Mouse (Mus musculus): ENCODE measurements around the gene Zyg11b. TPM values are rescaled to one million over a fixed set of nuclear protein-coding genes. Genes with fewer than 3 reads are reported as not detected.

The Zyg11b gene
- total and polyA plus RNA-seq, 3 experiments = 9.3 to 14.2 (median 11.8) TPM

DNA sequence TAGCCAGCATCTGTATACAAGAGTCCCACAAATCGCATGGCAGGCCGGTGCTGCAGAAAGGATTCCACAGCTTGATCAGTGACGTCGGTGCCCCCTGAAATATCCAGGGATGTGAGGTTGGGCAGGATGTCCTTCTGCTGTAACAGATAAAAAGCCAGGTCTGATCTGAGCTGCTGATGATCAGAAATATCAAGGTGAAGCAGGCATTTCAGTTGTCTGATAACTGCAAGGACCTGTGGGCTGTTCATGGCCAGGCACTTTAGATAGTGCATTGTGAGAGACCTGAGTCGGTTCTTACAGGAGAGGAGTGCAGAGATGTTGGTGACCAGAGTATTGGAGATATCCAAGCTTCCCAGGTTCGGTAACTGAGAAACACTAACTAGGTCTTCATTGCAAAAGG is 96.3 kb downstream of the Zyg11b start:
- dilution Hi-C loops (cut with MboI; ENCODE audit: extremely low pct_ligation_motif_present, extremely low pct_unique_long_range_greater_than_20kb, low sequenced_read_pairs) = no loop called here
- no peak for TF ChIP-seq CTCF (conservative IDR thresholded peaks at IDR 0.05 in 1 of 2, IDR thresholded peaks at IDR 0.05 in 1 of 2; ENCODE audit: low read depth in 2 of 2, low read length in 2 of 2)
- TF ChIP-seq KAT2A (IDR thresholded peaks at IDR 0.05; ENCODE audit: insufficient replicate concordance, low read length) = no peak
- TF ChIP-seq CHD2 (IDR thresholded peaks at IDR 0.05; ENCODE audit: low read length) = no peak
- no peak for TF ChIP-seq SIN3A (IDR thresholded peaks at IDR 0.05; ENCODE audit: low read length)
- no peak for TF ChIP-seq E2F4 (IDR thresholded peaks at IDR 0.05; ENCODE audit: insufficient replicate concordance, low read depth, low read length)
- TF ChIP-seq TBP (conservative IDR thresholded peaks at IDR 0.05; ENCODE audit: low read depth, low read length) = no peak
- TF ChIP-seq HCFC1 (IDR thresholded peaks at IDR 0.05; ENCODE audit: low read depth, low read length) = no peak
- TF ChIP-seq EP300 (IDR thresholded peaks at IDR 0.05; ENCODE audit: low read length) = no peak
- TF ChIP-seq MYC (IDR thresholded peaks at IDR 0.05; ENCODE audit: low read depth, low read length) = no peak
- no peak for TF ChIP-seq IRF4 (IDR thresholded peaks at IDR 0.05; ENCODE audit: low read depth, low read length)
- no peak for TF ChIP-seq RCOR1 (conservative IDR thresholded peaks at IDR 0.05; ENCODE audit: low read depth, low read length)
- H3K4me1 ChIP-seq (ENCODE audit: control insufficient read depth in 1 of 2, insufficient read depth in 2 of 2) = no peaks in the 10 kb centered on the region
- no peak overlapping the region for H3K9ac ChIP-seq (ENCODE audit: insufficient read depth, low read depth)
- H3K27ac ChIP-seq (ENCODE audit: insufficient read depth, low read depth) = no peak overlapping the region
- H3K4me3 ChIP-seq (replicated peaks in 1 of 3; ENCODE audit: low read depth in 2 of 3, low read length in 2 of 3, poor library complexity in 1 of 3) = no peak overlapping the region
- H3K27me3 ChIP-seq (replicated peaks) = no peaks in the 10 kb centered on the region
- no peaks in the 10 kb centered on the region for H3K9me3 ChIP-seq (replicated peaks; ENCODE audit: low read length)
- no peaks in the 10 kb centered on the region for H3K36me3 ChIP-seq (replicated peaks in 1 of 2; ENCODE audit: control insufficient read depth in 1 of 2, insufficient read depth in 1 of 2, low read length in 1 of 2)
- H3K79me2 ChIP-seq (replicated peaks; ENCODE audit: control insufficient read depth, extremely low read depth, insufficient read depth, poor library complexity, severe bottlenecking) = no peaks in the 10 kb centered on the region
- no peak overlapping the region for H3K4me2 ChIP-seq (ENCODE audit: insufficient read depth, low read depth, poor library complexity, severe bottlenecking)
- in situ Hi-C loops (cut with MboI; ENCODE audit: low pct_ligation_motif_present, low pct_unique_long_range_greater_than_20kb, low sequenced_read_pairs) = no loop called here
- DNase-seq (ENCODE audit: extremely low read depth) = no peak

DNA sequence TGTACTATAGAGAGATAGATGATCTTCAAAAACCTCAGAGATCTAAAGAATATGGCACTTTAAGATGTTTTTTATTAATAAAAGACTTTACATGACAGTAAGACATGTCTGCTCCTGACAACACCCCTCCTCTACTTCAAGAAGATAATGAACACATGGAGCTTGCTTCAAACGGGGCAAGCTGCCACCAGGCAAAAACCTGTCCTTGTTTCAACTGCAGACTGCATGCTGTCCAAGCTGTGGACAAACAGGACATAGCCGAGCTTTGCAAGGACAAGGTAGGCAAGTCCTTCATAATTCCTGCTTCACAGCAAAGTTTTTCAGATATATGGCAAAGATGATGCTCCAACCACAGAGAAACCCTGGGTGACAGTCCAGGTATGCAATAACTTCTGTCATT is 101.7 kb downstream of the Zyg11b start:
- dilution Hi-C loops (cut with MboI; ENCODE audit: extremely low pct_ligation_motif_present, extremely low pct_unique_long_range_greater_than_20kb, low sequenced_read_pairs) = no loop called here
- H3K9ac ChIP-seq (ENCODE audit: insufficient read depth, low read depth) = no peak overlapping the region
- H3K4me3 ChIP-seq (replicated peaks in 1 of 3; ENCODE audit: low read depth in 2 of 3, low read length in 2 of 3, poor library complexity in 1 of 3) = no peak overlapping the region
- H3K4me1 ChIP-seq (ENCODE audit: control insufficient read depth in 1 of 2, insufficient read depth in 2 of 2) = no peaks in the 10 kb centered on the region
- H3K27me3 ChIP-seq (replicated peaks) = no peaks in the 10 kb centered on the region
- no peaks in the 10 kb centered on the region for H3K36me3 ChIP-seq (replicated peaks in 1 of 2; ENCODE audit: control insufficient read depth in 1 of 2, insufficient read depth in 1 of 2, low read length in 1 of 2)
- no peak for DNase-seq (ENCODE audit: extremely low read depth)
- no peak overlapping the region for H3K27ac ChIP-seq (ENCODE audit: insufficient read depth, low read depth)
- no peaks in the 10 kb centered on the region for H3K79me2 ChIP-seq (replicated peaks; ENCODE audit: control insufficient read depth, extremely low read depth, insufficient read depth, poor library complexity, severe bottlenecking)
- in situ Hi-C loops (cut with MboI; ENCODE audit: low pct_ligation_motif_present, low pct_unique_long_range_greater_than_20kb, low sequenced_read_pairs) = no loop called here
- no peak for TF ChIP-seq POLR2A (IDR thresholded peaks at IDR 0.05; ENCODE audit: low read depth, low read length)
- TF ChIP-seq SMC3 (IDR thresholded peaks at IDR 0.05; ENCODE audit: low read depth, low read length) = no peak
- TF ChIP-seq MEF2A (IDR thresholded peaks at IDR 0.05; ENCODE audit: borderline replicate concordance, low read depth, low read length) = no peak
- no peak for TF ChIP-seq CHD1 (IDR thresholded peaks at IDR 0.05; ENCODE audit: low read depth, low read length)
- TF ChIP-seq ELF1 (IDR thresholded peaks at IDR 0.05; ENCODE audit: low read depth, low read length) = no peak
- no peak for TF ChIP-seq E2F4 (IDR thresholded peaks at IDR 0.05; ENCODE audit: insufficient replicate concordance, low read depth, low read length)
- no peak for TF ChIP-seq MXI1 (IDR thresholded peaks at IDR 0.05; ENCODE audit: low read depth, low read length)
- TF ChIP-seq PAX5 (IDR thresholded peaks at IDR 0.05; ENCODE audit: low read length) = no peak
- no peak for TF ChIP-seq JUN (IDR thresholded peaks at IDR 0.05; ENCODE audit: insufficient read depth, low read depth, low read length)
- no peak for TF ChIP-seq USF2 (conservative IDR thresholded peaks at IDR 0.05; ENCODE audit: low read depth, low read length)
- no peak for TF ChIP-seq EP300 (IDR thresholded peaks at IDR 0.05; ENCODE audit: low read length)
- no peak for TF ChIP-seq USF1 (IDR thresholded peaks at IDR 0.05; ENCODE audit: low read depth, low read length)
- TF ChIP-seq TCF12 (IDR thresholded peaks at IDR 0.05; ENCODE audit: low read depth, low read length) = no peak
- no peak for TF ChIP-seq CTCF (conservative IDR thresholded peaks at IDR 0.05 in 1 of 2, IDR thresholded peaks at IDR 0.05 in 1 of 2; ENCODE audit: low read depth in 2 of 2, low read length in 2 of 2)
- no peak for TF ChIP-seq HCFC1 (IDR thresholded peaks at IDR 0.05; ENCODE audit: low read depth, low read length)
- TF ChIP-seq BHLHE40 (IDR thresholded peaks at IDR 0.05; ENCODE audit: low read depth, low read length) = no peak
- no peak for TF ChIP-seq IRF4 (IDR thresholded peaks at IDR 0.05; ENCODE audit: low read depth, low read length)
- TF ChIP-seq SIN3A (IDR thresholded peaks at IDR 0.05; ENCODE audit: low read length) = no peak
- H3K4me2 ChIP-seq (ENCODE audit: insufficient read depth, low read depth, poor library complexity, severe bottlenecking) = no peak overlapping the region
- no peaks in the 10 kb centered on the region for H3K9me3 ChIP-seq (replicated peaks; ENCODE audit: low read length)
